In the genomic region with DNA sequence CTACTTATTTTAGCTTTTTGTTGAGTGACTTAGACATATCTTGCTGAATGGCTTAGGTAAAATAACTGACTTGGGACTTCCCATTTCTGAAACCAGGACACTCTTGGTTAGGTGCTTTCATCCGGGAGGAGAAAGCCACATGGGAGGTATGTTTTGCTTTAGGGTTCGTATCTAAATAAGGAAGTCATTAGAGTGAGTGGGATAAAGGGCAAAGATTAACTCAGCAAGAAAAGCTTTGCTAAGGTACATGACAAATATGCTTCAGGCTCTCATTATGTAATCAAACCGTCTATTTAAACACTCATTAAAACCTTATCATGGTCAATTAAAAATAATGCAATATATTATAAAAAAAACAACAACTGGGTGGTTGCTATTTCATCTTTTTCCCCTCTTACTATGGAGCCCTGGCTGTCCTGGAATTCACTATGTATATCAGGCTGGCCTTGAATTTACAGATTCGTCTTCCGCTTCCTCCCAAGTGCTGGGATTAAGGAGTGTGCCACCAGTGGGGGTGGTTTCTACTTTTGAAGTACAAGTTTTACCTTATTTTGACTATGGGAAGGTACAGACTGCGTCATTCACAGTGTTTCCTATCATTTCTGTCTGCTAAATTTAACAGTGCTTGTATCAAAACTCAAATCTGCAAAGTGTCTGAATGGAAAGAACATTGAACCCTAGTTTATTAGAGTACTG, we compare ENCODE assay signal across 24 mouse cellular contexts. TPM values are rescaled to one million over a fixed set of nuclear protein-coding genes. Genes with fewer than 3 reads are reported as not detected.
DNase-seq lines count a peak whose midpoint lies in the region; ATAC-seq and TF ChIP-seq lines count a peak whose summit lies in the region.
"Had no signal": no experiment of that assay in that cellular context is flagged by ENCODE, and none has a peak within 500 bp of the region (broad histone marks: within the 10 kb centered on the region; RNA-seq: fewer than 3 reads in every experiment).

No protein-coding gene starts in this region.

- no peak overlapping the region for H3K4me3 ChIP-seq in intestine, embryonic 16.5 days (ENCODE audit: low read length)
- no peak overlapping the region for H3K4me3 ChIP-seq in small intestine, adult 2 months (ENCODE audit: low read depth, low read length)
- H3K4me3 ChIP-seq in lung, postnatal 0 days (ENCODE audit: low read depth, low read length) = no peak overlapping the region
- H3K4me3 ChIP-seq: heart, embryonic 12.5 days; heart, embryonic 15.5 days; hindbrain, embryonic 13.5 days had no signal

- no peak for TF ChIP-seq EP300 in lung, postnatal 0 days (IDR thresholded peaks at IDR 0.05)

- 52% methylated on average over 6 of the region's 6 CpGs for WGBS in intestine, embryonic 16.5 days
- 25% methylated on average over 6 of the region's 6 CpGs for WGBS in small intestine, adult 2 months
- WGBS in lung, postnatal 0 days = 65% methylated on average over 6 of the region's 6 CpGs

- ATAC-seq in intestine, embryonic 16.5 days = peak; percentile 76
- no peak for ATAC-seq in lung, postnatal 0 days
- ATAC-seq: forebrain, embryonic 14.5 days; forebrain, postnatal 0 days; hindbrain, embryonic 16.5 days; Patski had no signal

- H3K27ac ChIP-seq in intestine, embryonic 16.5 days (ENCODE audit: low read length) = no peak overlapping the region
- peak overlapping the region; percentile 77 for H3K27ac ChIP-seq in small intestine, adult 2 months (ENCODE audit: insufficient read depth, low read depth, low read length)
- H3K27ac ChIP-seq in lung, postnatal 0 days (ENCODE audit: low read length) = no peak overlapping the region
- H3K27ac ChIP-seq: heart, embryonic 15.5 days; hindbrain, embryonic 13.5 days had no signal

- TF ChIP-seq POLR2A in small intestine, adult 2 months (IDR thresholded peaks at IDR 0.05; ENCODE audit: low read depth, low read length) = no peak

- no peaks in the 10 kb centered on the region for H3K36me3 ChIP-seq in intestine, embryonic 16.5 days (ENCODE audit: control insufficient read depth, insufficient read depth, low read length)
- H3K36me3 ChIP-seq in small intestine, adult 2 months (ENCODE audit: control insufficient read depth, insufficient read depth, low read length) = peaks cover 24% of the 10 kb centered on the region
- no peaks in the 10 kb centered on the region for H3K36me3 ChIP-seq in lung, postnatal 0 days (ENCODE audit: insufficient read depth, low read length)
- H3K36me3 ChIP-seq: heart, embryonic 15.5 days; hindbrain, embryonic 13.5 days had no signal

- no peaks in the 10 kb centered on the region for H3K9me3 ChIP-seq in intestine, embryonic 16.5 days (ENCODE audit: control insufficient read depth, low read length)
- no peaks in the 10 kb centered on the region for H3K9me3 ChIP-seq in lung, postnatal 0 days (ENCODE audit: low read length)
- H3K9me3 ChIP-seq: heart, embryonic 12.5 days; heart, embryonic 15.5 days; hindbrain, embryonic 13.5 days had no signal

- H3K4me1 ChIP-seq in intestine, embryonic 16.5 days (ENCODE audit: control insufficient read depth, insufficient read depth, low read length) = no peaks in the 10 kb centered on the region
- peaks cover 6% of the 10 kb centered on the region for H3K4me1 ChIP-seq in small intestine, adult 2 months (ENCODE audit: control insufficient read depth, insufficient read depth, insufficient read length, low read length)
- H3K4me1 ChIP-seq in lung, postnatal 0 days (ENCODE audit: insufficient read depth, low read depth, low read length) = no peaks in the 10 kb centered on the region
- H3K4me1 ChIP-seq: heart, embryonic 12.5 days; heart, embryonic 15.5 days; hindbrain, embryonic 13.5 days had no signal

- TF ChIP-seq CTCF in small intestine, adult 2 months (IDR thresholded peaks at IDR 0.05; ENCODE audit: extremely low read depth, insufficient read length, insufficient replicate concordance, low read depth, low read length) = no peak
- TF ChIP-seq CTCF in lung, postnatal 0 days (IDR thresholded peaks at IDR 0.05) = no peak

- peak; percentile 38 for DNase-seq in brain, adult 2 months (ENCODE audit: low read depth, low spot score)
- DNase-seq in fat pad, adult 2 months (ENCODE audit: extremely low read depth, low read depth, low spot score) = peak; percentile 59
- DNase-seq in heart, adult 9 months (ENCODE audit: low spot score in 2 of 2) = no peak
- no peak for DNase-seq in heart, postnatal 4 days
- no peak for DNase-seq in lung, postnatal 0 days (ENCODE audit: low spot score)
- no peak for DNase-seq in cerebellum, adult 9-10 months
- DNase-seq: adrenal gland, postnatal 10 days; adrenal gland, postnatal 36 days; cerebellum, adult 11 months; cerebellum, adult 8-10 months; cerebellum, postnatal 14 days; forebrain, postnatal 0 days; gastrocnemius, postnatal 10 days; gastrocnemius, postnatal 36 days; heart, postnatal 10 days; kidney, adult 11 months had no signal

- no peak overlapping the region for H3K9ac ChIP-seq in intestine, embryonic 16.5 days (ENCODE audit: low read depth, low read length)
- no peak overlapping the region for H3K9ac ChIP-seq in lung, postnatal 0 days (replicated peaks; ENCODE audit: low read depth)
- H3K9ac ChIP-seq: forebrain, postnatal 0 days; heart, embryonic 12.5 days; heart, embryonic 15.5 days; hindbrain, embryonic 13.5 days had no signal

- H3K27me3 ChIP-seq in intestine, embryonic 16.5 days (replicated peaks; ENCODE audit: control insufficient read depth, insufficient read depth, low read length) = no peaks in the 10 kb centered on the region
- H3K27me3 ChIP-seq in small intestine, adult 2 months (ENCODE audit: control insufficient read depth, insufficient read depth, low read length) = no peaks in the 10 kb centered on the region
- no peaks in the 10 kb centered on the region for H3K27me3 ChIP-seq in lung, postnatal 0 days (replicated peaks; ENCODE audit: insufficient read depth, low read length)
- H3K27me3 ChIP-seq: heart, embryonic 12.5 days; heart, embryonic 15.5 days; hindbrain, embryonic 13.5 days; Patski had no signal

- no peak overlapping the region for H3K4me2 ChIP-seq in intestine, embryonic 16.5 days (ENCODE audit: low read depth, low read length)
- no peak overlapping the region for H3K4me2 ChIP-seq in lung, postnatal 0 days (replicated peaks; ENCODE audit: low read depth, low read length)
- H3K4me2 ChIP-seq: heart, embryonic 12.5 days; heart, embryonic 15.5 days; hindbrain, embryonic 13.5 days had no signal

RNA-seq across cellular contexts. Expression of gene Cd302, which starts 37.9 kb away (rescaled TPM):
- 39.5 and 41.2 TPM in 2 replicates for polyA plus RNA-seq in intestine, embryonic 16.5 days (2015; fragmentation: Nextera tagmentation; extraction: Ambion mirVana)
- polyA plus RNA-seq in small intestine, adult 2 months (2012; rRNA removed) = 21.9 and 29.1 TPM in 2 replicates
- 1 to 10 TPM; 7.4 to 8.6 TPM for total RNA-seq in heart, postnatal 4 days (2021)
- 74.9 and 87.1 TPM in 2 replicates for polyA plus RNA-seq in lung, postnatal 0 days (2015; fragmentation: Nextera tagmentation; extraction: Ambion mirVana)

Comparison
In these comparisons a context has a peak if more than half of its experiments do, and no peak if none do; other contexts are left out.
1. DNase-seq: peak in brain, adult 2 months (single experiment) and fat pad, adult 2 months (single experiment); none in heart, adult 9 months (0 of 2), heart, postnatal 4 days (single experiment), lung, postnatal 0 days (single experiment) and cerebellum, adult 9-10 months (single experiment).